Mouse (Mus musculus): ENCODE data around the gene Slc35f3.

The Slc35f3 gene

DNA sequence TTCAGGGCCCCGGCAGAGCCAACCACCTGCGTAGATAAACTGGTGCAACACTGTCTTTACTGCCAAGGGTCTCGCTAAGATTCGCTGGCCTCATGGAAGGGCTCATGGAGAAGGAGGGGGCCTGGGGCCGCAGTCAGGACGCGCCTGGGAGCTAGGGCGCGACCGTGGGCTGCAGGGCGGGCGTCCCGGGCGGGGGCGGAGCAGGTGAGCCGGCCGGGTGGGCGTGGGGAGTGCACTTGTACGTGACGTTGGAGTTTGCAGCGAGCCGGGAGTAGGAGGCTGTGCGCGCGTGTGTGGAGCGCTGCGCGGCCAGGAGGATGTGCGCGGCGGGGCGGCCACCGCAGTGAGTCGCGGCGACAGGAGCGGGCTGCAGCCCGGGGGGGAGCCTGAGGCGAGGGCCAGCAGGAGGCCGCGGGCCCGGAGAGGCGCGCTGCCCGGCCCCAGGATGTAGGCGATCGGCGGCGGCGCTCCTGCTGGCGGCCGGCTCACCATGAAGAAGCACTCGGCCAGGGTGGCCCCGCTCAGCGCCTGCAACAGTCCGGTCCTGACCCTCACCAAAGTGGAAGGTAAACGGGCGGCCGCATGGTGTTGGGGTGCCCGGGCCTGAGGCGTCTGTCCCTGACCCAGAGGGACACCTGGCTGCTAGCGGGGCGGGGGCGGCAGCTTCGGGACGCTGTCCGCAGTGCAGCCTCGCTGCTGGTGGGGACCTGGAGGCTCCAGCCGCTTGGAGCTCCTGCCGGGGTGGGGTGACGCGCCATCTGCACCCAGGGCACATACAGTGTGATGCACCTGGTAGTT, at the start of gene Slc35f3:
TSS of gene Slc35f3 (plus strand) at position 263 of the 798 bp plus-strand sequence.
- peak; percentile 74 to 89 for DNase-seq

DNA sequence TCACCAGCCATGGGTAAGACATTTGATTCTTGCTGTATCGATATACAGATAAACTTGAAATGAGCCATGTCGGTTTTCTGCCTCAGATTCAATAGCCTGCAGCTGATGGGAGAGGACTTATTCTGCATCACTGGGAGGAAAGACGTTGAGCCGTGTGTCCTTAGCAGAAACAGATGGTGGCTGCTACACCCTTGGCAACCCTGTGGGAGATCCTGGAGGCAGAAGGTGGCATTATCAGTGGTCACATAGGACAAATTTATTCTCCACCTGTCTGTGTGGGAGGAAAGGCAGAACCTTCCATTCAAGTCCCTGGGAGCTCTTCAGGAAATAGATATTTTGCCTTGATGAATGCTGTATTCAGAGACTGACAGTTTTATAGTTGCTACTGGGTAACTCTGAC, 47.9 kb upstream of the Slc35f3 start:
- no peak for DNase-seq

DNA sequence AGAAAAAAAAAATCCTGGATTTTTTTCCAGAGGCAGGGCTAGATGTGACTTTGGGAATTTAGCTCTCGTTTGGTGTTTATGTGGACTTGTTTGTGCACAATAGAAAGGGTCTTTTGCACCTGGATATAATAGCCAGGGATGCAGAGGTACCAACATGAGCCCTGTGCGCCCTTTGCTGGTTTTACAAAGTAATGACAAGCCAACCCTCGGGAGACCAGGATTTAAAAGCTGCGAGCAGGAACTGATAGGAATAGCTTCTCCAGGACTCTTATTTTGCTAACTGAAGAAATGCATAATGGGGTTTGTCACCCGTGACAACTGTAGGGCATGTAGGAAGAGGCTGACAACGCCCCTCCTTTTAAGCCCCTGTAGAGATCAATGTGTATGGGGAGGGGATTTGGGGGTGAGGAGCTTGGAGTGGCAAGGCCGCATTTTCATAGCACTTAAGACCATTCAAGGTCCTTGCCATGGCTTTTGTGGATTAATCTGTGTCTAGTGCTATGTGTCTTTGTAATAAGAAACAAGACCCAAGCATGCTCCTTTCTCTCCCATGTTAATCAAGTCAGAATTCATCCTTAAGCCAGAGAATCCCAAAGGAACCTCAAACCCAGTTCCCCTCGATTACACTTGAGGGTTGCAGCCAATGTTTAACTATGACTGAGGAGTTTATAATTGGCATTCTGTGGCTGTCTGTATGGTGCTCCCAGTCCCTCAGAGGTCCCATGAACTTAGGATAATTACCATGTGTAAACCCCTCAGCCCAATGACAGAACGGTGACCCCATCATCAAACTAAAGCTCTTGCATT, 41.6 kb upstream of the Slc35f3 start:
- no peak for DNase-seq

DNA sequence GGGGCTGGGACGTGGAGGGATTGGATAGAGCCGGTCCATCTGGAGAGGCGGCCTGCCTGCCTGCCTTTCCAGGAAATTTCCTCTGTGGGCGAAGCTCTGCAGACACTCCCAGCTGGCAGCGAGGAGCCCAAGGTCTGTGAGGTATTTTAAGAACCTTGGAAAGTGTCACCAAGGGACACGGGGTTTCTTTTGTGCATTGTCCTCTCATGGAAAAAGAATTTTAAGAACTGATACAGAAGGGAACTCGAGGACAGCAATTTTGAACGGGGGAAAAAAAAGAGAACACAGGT, 41.0 kb upstream of the Slc35f3 start:
- DNase-seq = no peak

DNA sequence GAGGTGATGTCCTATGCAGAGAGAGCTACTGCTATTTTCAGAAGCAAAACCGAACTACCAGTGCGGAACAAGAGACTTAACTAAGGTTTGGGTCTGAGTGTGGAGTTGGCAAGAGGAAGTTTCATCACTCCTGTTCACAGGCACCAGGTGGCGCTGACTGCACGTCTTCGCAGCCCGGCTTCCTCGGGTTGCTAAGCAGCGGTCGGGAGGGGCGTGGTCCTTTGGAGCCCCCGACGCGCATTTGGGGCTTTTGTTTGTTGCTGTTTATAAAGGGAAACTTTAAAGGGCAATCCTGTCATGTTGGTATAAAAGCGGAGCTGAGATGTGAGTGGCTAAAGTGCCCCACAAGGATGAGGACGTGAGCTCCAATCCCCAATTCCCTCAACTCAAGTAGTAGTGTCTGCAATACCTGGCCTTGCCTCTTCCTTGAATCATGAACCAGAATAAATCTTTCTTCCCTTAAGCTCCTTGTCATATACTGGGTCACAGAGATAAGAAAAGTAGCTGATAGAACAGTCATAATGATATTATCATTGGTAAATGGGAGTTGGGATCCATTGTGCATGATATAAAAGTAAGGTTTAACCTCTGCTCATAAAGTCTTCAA, 40.1 kb upstream of the Slc35f3 start:
- DNase-seq = peak; percentile 82 to 84

DNA sequence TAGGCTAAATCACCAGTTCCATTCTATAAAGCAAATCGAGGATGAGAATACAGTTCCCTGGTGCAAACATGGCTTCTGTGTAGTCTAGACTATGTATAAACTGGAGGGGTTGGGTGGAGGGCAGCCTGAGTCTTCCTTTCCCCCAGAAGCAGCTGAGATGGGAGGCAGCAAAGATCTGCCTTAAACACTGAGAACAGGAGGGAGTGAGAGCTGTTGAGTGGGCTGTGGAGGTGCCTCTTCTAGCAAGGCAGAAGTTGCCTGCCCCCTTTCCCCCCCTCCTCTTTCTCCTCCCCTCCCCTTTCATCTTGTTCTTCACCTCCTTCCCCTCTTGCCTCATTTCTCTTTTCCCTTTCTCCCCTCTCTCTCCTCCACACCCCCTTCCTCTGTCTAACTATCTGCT, 33.2 kb upstream of the Slc35f3 start:
- no peak for DNase-seq

DNA sequence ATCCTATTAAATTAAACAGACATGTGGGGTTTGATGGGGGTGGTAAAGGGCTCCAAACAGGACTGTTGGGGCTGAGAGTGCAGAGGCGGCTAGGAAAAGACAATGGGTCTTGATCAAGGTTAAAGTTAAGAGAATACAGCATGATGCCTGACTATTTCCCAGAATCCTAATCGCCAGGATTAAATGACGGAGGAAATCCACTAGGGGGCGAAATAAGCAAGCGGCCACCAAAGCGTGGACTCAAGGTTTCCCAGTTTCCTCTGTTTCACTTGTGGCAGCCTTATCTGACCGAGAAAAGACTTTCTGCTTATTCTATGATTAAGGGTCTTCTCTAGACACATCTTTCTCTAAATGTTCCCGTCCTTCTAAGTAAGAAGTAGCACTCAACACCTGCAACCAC, 31.2 kb upstream of the Slc35f3 start:
- DNase-seq = peak in 1 of 2 experiments; percentile 23

DNA sequence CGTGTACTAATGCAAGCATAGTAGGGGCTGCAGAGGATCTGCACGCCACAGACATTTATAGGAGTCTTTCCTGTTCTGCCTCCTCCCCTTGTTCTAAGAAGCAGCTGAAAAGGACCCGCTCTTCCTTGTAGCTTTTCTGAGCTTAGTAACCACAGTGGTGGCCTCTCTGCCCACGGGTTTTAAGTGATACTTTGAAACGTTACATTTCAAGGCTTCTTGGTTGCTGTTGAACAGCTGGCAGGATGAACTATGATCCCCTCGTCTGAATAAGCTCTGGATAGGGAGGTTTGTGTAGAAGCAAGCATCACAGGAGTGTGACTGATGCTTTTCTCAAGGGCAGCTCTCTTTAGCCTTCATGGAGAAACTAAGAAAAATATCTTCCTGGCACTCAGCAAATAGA, 28.6 kb upstream of the Slc35f3 start:
- no peak for DNase-seq

DNA sequence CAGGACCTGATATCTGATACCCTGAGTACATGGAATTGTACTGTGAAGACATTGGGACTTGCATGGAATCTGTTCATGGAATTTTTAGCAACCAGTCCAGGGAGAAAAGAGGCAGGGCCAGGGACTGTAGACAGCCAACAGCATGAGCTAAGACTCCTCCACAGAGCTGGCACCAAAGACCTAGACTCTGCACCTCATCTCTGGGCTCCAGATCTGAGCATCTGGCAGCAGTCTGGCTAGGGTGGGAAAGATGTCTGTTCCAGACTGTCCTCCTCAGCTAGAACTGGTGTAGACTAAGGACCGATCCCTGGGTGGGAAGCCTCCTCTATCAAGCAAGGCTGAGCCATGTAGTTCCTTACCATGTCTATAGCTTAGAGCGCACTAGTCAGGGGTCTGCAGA, 25.9 kb upstream of the Slc35f3 start:
- no peak for DNase-seq

DNA sequence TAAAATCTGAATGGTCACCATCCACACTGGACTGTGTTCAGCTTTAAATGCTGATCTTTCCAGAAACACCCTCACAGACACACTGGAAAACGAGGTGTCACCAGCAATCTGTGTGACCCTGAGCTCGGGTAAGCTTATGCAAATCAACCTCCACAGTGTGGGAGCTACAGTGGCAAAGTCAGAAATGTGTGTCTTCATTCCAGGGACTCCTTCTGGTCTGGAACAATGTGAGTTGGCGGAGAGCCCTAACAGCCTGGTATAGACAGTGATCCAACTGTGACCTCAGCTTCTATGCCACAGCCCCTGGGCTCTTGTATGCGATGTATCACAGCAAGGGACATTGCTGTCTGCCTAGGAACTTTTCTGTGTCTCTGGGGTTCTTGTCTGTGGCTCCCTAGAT, 25.3 kb upstream of the Slc35f3 start:
- DNase-seq = no peak

DNA sequence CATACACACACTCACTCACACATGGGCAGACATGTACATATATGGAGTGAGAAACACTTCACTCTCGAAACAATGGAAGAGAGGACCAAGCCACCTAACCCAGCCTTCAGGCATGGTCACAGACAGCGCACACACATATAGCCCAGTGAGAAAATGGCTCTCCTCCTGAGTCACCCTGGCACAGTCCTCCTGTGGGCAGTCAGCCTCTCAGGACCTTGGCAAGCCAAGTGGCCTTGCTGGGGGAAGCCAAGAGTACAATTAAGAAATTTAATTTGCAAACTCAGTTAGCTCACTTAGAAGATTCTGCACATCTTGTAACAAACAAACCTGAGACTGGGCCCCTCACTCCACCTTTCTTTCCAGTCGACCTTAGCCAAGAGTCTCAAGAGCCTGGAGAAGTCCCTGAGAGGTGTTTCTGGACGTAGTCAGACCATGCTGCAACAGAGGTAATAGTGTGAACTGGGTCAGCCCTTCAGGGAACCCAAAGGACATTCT, 23.4 kb upstream of the Slc35f3 start:
- DNase-seq = no peak

DNA sequence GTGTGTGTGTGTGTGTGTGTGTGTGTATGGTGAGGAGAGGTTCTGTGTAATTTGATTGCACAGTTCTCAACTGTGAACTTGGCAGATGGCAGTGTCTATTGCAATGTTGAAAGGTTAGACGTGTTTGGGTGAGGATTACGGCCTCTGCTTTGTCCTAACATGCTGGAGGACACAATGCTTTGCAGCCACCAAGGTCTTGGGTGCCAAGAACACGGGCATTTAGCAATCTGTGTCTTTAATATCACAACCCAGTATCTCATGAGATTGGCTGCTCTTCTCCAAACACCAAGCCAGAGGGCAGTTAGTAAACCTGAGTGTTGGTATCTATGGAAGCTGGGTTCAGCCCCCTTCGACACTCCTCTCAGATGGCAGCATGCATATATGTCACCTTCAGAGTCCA, 22.5 kb upstream of the Slc35f3 start:
- no peak for DNase-seq

DNA sequence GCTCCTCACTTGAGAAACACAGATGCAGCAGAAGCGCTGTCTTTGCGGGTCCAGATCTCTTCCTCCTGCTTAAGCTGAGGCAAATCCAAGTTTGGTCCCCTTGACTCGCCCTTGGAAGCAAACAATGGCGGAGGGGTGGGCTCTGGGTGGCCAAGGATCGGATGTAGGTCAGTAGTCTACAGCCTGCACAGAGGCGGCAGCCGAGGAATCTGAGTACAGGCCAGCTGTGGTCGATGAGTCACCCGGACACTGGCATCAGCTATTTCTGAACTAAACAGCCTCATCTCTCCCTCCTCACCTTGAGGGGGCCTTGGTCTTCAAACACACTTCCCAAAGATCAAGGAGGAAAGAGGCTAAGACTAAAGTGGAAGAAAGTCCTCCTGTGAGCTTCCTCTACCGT, 6.4 kb upstream of the Slc35f3 start:
- no peak for DNase-seq

DNA sequence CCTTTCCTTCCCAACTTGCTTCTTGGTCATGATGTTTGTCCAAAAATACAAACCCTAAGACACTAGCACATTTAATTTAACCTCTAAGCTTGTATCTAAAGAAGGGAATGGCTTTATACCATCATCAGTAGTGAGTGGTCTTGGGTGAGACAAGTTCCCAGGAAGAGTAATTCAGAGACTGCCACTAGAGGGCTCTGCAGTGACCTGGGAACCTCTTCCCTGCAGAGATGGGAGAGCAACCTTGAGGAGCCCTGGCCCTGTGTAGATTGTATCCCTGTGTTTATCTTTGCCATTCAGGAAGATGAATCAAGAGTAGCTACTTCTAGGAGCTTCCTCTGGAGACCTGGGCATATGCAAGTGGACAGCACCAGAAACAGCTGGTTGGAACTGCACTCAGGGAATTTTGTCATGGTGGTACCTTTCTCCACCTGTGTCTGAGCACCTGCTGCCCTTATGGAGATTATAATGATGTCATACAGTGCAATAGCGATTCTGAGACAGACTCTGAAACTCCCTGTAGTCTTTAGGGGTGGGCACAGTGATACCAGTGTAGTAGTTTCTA, 993 bp upstream of the Slc35f3 start:
- peak; percentile 60 to 73 for DNase-seq

DNA sequence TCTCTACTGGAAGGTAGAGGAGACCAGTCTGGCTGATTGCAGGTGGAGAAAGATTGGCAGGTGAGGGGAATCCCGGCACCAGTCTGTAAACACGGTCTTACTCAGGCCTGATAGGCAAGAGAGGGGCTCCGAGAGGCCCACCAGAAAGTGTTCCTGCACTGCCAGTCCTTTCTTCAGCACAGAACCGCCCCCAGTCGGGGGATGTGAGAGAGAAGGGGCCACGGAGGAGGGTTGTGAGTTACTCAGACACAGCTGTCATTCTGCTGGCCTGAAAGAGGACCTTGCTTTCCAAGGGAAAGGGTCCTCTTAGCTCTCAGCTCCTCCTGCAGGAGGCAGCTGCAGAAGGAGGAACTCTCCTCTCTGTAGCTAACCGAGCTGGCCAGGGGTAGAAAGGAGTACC, 975 bp downstream of the Slc35f3 start:
- DNase-seq = no peak

DNA sequence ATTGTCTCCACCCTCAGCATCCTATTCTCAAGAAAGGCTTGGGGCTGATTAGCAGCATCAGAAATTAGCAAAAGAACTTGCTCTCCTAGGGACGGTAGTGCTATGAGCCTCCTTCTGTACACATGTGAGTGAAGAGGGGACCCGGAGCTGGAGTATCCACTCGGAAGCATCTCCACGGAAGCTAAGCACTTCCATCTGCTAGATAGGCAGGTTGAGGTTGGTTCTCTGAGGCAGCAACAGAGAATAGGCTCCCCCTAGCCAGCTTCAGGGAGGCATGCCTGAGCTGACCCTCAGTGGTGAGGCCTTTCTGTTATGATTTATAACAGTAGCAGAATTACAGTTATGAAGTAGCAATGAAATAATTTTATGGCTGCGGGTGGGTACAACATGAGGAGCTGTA, 2.0 kb downstream of the Slc35f3 start:
- DNase-seq = no peak

DNA sequence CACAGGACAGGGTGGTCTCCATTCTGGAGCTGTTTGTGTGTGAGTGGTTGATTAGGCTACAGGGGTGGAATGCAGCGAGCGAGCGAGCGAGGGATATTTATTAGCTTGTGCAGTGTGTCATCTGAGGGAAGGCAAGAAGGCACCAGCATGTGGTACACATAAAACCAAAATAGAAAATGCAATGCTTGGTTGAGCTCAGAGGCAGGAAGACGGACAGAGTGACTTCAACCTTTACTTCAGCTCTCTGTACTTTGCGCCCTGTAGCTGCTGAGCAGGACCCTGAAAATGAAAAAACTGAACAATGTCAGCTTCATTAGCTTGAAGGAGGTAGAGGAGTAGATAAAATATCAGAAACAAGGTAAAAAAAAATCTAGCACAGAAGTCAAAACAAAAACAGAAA, 3.2 kb downstream of the Slc35f3 start:
- DNase-seq = peak; percentile 18 to 53

DNA sequence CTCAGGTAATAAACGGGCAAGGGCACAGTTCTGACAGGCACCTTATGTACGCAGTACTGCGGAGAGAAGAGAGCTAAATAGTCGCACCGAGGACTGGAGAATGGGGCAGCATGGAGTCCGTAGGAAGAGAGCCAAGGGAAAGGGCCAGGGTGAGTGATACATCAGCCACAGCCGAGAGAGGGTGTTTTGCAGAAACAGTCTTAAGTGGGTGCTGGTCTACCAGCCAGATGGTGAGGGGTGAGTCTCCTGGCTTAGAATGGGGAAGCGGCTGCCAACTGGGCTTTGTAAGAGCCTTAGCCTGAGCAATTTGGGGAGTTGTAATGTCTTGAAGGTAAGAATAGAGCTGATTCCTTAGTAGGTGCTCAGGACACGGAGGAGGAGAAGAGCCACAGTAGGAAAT, 8.8 kb downstream of the Slc35f3 start:
- DNase-seq = no peak

DNA sequence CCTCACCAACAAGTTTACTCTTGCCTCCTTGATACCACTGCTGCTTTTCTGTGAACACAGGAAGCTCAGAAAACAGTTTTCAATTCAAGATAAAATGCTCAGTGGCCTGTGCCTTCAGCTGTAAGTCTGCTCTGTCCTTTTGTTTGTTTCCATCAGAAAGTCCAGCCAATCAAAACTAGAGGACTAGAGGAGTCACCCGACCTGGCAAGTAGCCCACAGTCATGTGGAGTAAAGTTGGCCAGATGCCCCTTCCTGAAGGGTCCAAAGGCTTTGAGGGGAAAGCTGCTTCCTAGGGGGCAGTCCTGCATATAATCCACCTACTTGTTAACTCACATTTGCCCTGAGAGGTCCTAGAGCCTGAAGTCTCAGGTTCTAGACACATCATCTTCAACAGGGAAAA, 10.7 kb downstream of the Slc35f3 start:
- DNase-seq = peak; percentile 96 to 97

DNA sequence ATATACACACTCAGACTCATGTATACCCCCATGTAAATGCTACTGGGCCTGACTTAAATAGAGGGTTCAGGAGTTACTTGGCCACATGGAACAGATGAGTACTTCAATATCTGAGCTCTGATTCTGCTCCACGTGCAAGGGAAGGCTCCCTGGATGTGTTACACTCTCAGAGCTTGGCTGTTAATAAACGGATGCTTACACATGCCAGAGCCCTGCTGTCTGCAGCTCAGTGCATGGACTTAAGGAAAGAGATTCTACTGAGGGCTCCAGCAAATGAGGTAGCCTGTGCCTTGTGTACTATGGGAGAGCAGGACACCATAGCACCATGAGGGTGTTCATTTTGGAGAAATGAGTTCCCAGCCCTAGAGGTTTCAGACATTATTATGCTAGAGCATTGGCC, 26.6 kb downstream of the Slc35f3 start:
- no peak for DNase-seq

DNA sequence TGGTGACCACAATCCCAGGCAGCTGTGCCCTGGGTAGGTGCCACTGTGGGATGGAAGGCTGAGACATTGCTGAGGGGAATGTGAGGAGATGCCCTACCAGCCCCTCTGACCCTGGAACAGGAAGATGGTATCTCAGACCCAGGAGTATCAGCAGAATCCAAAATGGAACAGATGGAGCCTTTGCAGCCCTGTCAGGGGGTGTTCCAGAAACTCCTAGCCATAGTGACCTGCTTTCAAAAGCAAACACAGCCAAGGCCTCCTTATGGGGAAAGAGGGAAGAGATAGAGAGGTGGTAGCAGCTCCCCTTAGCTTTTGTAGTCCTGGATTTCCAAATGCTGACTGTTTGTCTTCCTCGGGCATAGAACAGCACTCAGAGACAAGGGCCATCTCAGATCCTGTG, 27.8 kb downstream of the Slc35f3 start:
- no peak for DNase-seq

DNA sequence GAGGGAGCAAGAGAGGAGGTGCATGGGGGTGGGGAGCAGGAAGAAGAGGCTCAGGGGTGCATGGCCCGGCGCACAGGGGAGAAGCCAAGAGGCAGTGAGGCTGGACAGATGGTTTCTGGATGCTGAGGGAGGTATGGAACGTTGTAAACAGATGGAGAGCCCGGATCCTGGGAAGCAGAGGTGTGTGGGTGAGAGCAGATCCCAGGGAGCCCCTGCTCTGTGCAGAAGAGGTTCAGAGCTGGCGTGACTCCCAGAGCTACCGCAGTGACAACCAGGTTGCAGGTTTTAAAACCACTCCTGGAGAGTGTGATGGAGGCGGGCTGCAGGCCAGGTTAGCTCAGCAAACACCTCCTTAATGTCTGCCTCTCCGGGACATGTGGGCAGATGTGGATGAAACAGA, 28.4 kb downstream of the Slc35f3 start:
- DNase-seq = no peak

DNA sequence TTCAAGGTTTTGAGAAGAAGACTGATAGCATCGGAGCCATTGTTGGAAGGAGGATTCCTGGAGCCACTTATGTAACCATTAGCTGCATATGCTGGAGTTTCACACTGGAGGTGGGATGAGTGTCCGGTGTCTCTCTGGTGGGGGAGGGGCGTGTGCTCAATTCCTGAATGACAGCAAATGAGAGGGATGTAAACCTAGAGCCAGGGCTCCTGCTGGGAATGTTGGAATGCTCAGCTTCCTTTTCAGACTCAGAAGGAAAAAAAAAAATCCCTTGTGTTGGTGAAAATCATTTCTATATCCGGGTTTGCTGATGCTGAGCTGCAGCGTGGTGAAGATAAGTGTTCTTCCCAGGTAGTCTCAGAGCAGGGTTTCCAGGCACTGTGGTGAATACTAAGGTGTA, 29.4 kb downstream of the Slc35f3 start:
- no peak for DNase-seq

DNA sequence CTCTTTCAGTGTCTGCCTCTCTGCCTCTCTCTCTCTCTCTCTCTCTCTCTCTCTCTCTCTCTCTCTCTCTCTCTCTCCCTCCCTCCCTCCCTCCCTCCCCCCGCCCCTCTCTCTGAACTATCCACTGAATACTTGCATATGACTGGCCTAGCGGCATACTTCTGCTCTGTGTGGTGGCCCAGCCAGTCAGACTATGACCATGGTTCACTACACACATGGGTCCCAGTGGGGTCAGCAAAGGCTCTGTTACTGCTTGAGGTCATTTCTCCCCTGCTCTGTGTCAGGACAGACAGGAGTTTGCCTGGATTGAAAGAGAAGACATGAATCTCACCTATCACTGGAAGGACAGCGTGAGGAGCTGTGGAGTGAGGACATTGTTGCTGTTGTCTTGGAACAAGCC, 40.5 kb downstream of the Slc35f3 start:
- DNase-seq = peak in 1 of 2 experiments; percentile 59
